Mouse (Mus musculus) heart, embryonic 12.5 days (tissue): ENCODE measurements at regions not wholly inside any gene's neighbourhood (a gene's known extent, or its start where the extent isn't known, plus 50 kb on each side); places are given as distances from the start of the nearest gene placed in this dataset.

ENCODE experiments used
- ATAC-seq: fragments of 200-750 bp; cut with Nextera tagmentation; 2 replicates; pipeline ENCODE4 v1.8.0; 2017; ENCODE audit warnings: moderate TSS enrichment, moderate library complexity; ENCODE audit not compliant: insufficient number of reproducible peaks, low FRiP score
- H3K27ac ChIP-seq: fragments of 300-500 bp; sonication (generic); 2 replicates; pipeline ENCODE4 v1.5.1; 2016; ENCODE audit warnings: mild to moderate bottlenecking, moderate library complexity; ENCODE audit not compliant: poor library complexity, severe bottlenecking
- H3K27me3 ChIP-seq: fragments of 300-500 bp; sonication (generic); replicated peaks from 2 replicates; pipeline ENCODE4 v1.6.1; 2016; ENCODE audit warnings: mild to moderate bottlenecking, moderate library complexity
- H3K36me3 ChIP-seq: fragments of 300-500 bp; sonication (generic); 2 replicates; pipeline ENCODE4 v1.6.1; 2016; ENCODE audit warnings: mild to moderate bottlenecking, moderate library complexity
- H3K4me1 ChIP-seq: fragments of 300-500 bp; sonication (generic); replicated peaks from 2 replicates; pipeline ENCODE4 v1.6.1; 2016; ENCODE audit warnings: mild to moderate bottlenecking
- H3K4me2 ChIP-seq: fragments of 300-500 bp; sonication (generic); 2 replicates; pipeline ENCODE4 v1.6.1; 2016; ENCODE audit warnings: mild to moderate bottlenecking, moderate library complexity
- H3K4me3 ChIP-seq: fragments of 300-500 bp; sonication (generic); 2 replicates; pipeline ENCODE4 v1.5.1; 2016; ENCODE audit warnings: mild to moderate bottlenecking
- H3K9ac ChIP-seq: fragments of 300-500 bp; sonication (generic); 2 replicates; pipeline ENCODE4 v1.6.1; 2016; ENCODE audit warnings: mild to moderate bottlenecking, moderate library complexity
- H3K9me3 ChIP-seq: fragments of 300-500 bp; sonication (generic); replicated peaks from 2 replicates; pipeline ENCODE4 v1.6.1; 2016; ENCODE audit warnings: mild to moderate bottlenecking, moderate library complexity
- whole genome bisulfite sequencing: fragments of 180-500 bp; shearing (Covaris S2); methylation state at CpG from one replicate; pipeline ENCODE4 v1.1.7; 2016; 5-methylcytosine and 5-hydroxymethylcytosine counted together

GRCm38 (mm10) chr4:148746460-148747314 lies 57.5 kb upstream of the Casz1 start:
- peak; percentile 29; the same call in 1 of the 2 replicates for ATAC-seq
- H3K36me3 ChIP-seq: no peaks in the 10 kb centered on the region
- peak overlapping the region; percentile 30 for H3K4me3 ChIP-seq
- H3K9me3 ChIP-seq: no peaks in the 10 kb centered on the region
- H3K4me1 ChIP-seq: peaks cover 72% of the 10 kb centered on the region
- peak overlapping the region; percentile 92 for H3K27ac ChIP-seq
- peak overlapping the region; percentile 54 for H3K4me2 ChIP-seq
- 41% methylated on average over 23 of the region's 23 CpGs for WGBS
- peak overlapping the region; percentile 60 for H3K9ac ChIP-seq
- H3K27me3 ChIP-seq: peaks cover 6% of the 10 kb centered on the region

- Histone ChIP-seq H3K36me3 (no peaks in the 10 kb centered on the region), H3K4me1 (peaks cover 72% of the 10 kb centered on the region), H3K27me3 (peaks cover 6% of the 10 kb centered on the region), H3K27ac (peak overlapping the region; percentile 92), H3K4me3 (no peak overlapping the region), H3K4me2 (peak overlapping the region; percentile 54), H3K9me3 (no peaks in the 10 kb centered on the region), H3K9ac (no peak overlapping the region)
- peak; percentile 47; the same call in 1 of the 2 replicates for ATAC-seq
- WGBS: 55% methylated on average over 7 of the region's 7 CpGs
Observed at GRCm38 (mm10) chr4:148747315-148747644, 56.9 kb upstream of the Casz1 start.

- H3K4me2 ChIP-seq: no peak overlapping the region
- WGBS: 70% methylated on average over 10 of the region's 10 CpGs
- H3K4me3 ChIP-seq: no peak overlapping the region
- H3K27ac ChIP-seq: no peak overlapping the region
- ATAC-seq: no peak
- 0 out of 2 replicates have a peak overlapping the region, but pooled peaks have one; percentile 18 for H3K9ac ChIP-seq
- no peaks in the 10 kb centered on the region for H3K27me3 ChIP-seq
- H3K4me1 ChIP-seq: peaks cover 75% of the 10 kb centered on the region
- H3K9me3 ChIP-seq: no peaks in the 10 kb centered on the region
- no peaks in the 10 kb centered on the region for H3K36me3 ChIP-seq
Observed at GRCm38 (mm10) chr4:148750030-148750429, 54.2 kb upstream of the Casz1 start.

- Histone ChIP-seq H3K4me2 (no peak overlapping the region), H3K27ac (peak overlapping the region; percentile 72), H3K27me3 (no peaks in the 10 kb centered on the region), H3K4me3 (no peak overlapping the region), H3K4me1 (peaks cover 63% of the 10 kb centered on the region), H3K36me3 (no peaks in the 10 kb centered on the region), H3K9me3 (no peaks in the 10 kb centered on the region), H3K9ac (0 out of 2 replicates have a peak overlapping the region, but pooled peaks have one; percentile 51)
- 31% methylated on average over 7 of the region's 7 CpGs for WGBS
- ATAC-seq: no peak
Observed at GRCm38 (mm10) chr4:148751591-148751990, 52.6 kb upstream of the Casz1 start.

- Histone ChIP-seq H3K9me3 (no peaks in the 10 kb centered on the region), H3K4me2 (no peak overlapping the region), H3K4me3 (no peak overlapping the region), H3K36me3 (no peaks in the 10 kb centered on the region), H3K27me3 (no peaks in the 10 kb centered on the region), H3K27ac (no peak overlapping the region), H3K4me1 (peaks cover 54% of the 10 kb centered on the region), H3K9ac (no peak overlapping the region)
- no peak for ATAC-seq
- 82% methylated on average over 14 of the region's 14 CpGs for WGBS
Observed at GRCm38 (mm10) chr4:148752360-148753093, 51.7 kb upstream of the Casz1 start.

- Histone ChIP-seq H3K4me2 (no peak overlapping the region), H3K9ac (no peak overlapping the region), H3K27ac (no peak overlapping the region), H3K27me3 (no peaks in the 10 kb centered on the region), H3K4me3 (no peak overlapping the region), H3K36me3 (no peaks in the 10 kb centered on the region), H3K9me3 (no peaks in the 10 kb centered on the region), H3K4me1 (peaks cover 46% of the 10 kb centered on the region)
- no peak; the same call in 1 of the 2 replicates for ATAC-seq
- WGBS: 83% methylated on average over 17 of the region's 17 CpGs
Observed at GRCm38 (mm10) chr4:148753143-148753798, 51.0 kb upstream of the Casz1 start.

- no peaks in the 10 kb centered on the region for H3K9me3 ChIP-seq
- H3K4me1 ChIP-seq: peaks cover 40% of the 10 kb centered on the region
- no peak overlapping the region for H3K4me3 ChIP-seq
- 77% methylated on average over 8 of the region's 8 CpGs for WGBS
- H3K27ac ChIP-seq: no peak overlapping the region
- 0 out of 2 replicates have a peak overlapping the region, but pooled peaks have one; percentile 1 for H3K9ac ChIP-seq
- H3K4me2 ChIP-seq: no peak overlapping the region
- no peak for ATAC-seq
- H3K36me3 ChIP-seq: no peaks in the 10 kb centered on the region
- no peaks in the 10 kb centered on the region for H3K27me3 ChIP-seq
Observed at GRCm38 (mm10) chr4:148753849-148754248, 50.4 kb upstream of the Casz1 start.
